Mouse (Mus musculus) adrenal gland, adult 18-20 months (tissue): ENCODE data around the gene Comp. TPM values are rescaled to one million over a fixed set of nuclear protein-coding genes. Genes with fewer than 3 reads are reported as not detected.

ENCODE experiments used
- DNase-seq, 2 experiments: peaks; one replicate each; pipeline ENCODE4 v3.0.0; 2021 to 2022; ENCODE audit warnings: low spot score in 2 of 2
- total RNA-seq, 2 experiments: library from RNA; stranded (reverse); gene quantifications; 1 replicate in 1 of 2; 2 replicates in 1 of 2; pipeline ENCODE4 v1.2.3; 2021

The Comp gene
- total RNA-seq, 2 experiments from 2014 or later, result 0.35 TPM; not detected in 1

DNA sequence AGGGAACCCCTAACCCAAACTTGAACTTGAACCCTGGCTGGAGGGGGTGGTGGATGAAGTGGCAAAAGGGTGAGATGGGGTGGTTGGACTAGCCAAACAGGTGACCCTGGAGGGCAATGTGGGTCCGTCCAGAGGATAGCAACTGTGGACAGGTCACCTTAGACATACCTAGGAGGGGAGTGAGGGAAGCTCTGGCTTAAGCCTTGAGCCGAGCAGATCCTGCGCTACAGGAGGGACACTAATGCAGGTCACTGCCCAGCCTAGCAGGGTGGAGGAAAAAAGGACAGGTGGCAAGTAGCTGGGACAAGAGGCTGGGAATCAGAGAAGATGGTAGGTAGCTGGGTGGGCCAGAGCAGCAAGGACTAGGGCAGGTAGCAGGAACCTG lies 21.4 kb upstream of the Comp start:
- no peak for DNase-seq

DNA sequence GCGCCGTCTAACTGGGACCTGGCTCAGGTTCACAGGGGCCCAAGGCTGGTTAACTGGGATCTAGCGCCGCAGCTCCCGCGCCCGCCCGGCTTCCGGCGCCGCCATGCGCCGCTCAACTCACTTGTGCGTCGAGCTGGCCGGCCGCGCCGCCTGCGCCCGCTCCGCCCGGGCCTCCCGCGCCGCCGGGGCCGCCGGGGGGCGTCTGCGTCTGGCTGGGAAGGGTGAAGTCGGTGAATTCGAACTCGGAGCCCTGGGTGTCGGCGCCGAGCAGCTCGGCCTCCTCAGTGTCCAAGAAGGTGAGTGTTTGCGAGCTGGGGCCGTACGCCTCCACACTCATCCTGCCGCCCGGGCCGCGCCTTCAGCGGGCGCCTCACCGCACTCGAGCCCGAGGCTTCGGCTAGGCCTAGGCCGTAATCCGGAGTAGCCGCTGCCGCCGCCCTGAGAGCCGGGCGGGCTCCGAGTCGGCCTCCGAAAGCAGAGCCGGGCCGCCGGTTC lies 20.7 kb upstream of the Comp start:
- DNase-seq, result peak in 1 of 2 experiments; percentile 67

DNA sequence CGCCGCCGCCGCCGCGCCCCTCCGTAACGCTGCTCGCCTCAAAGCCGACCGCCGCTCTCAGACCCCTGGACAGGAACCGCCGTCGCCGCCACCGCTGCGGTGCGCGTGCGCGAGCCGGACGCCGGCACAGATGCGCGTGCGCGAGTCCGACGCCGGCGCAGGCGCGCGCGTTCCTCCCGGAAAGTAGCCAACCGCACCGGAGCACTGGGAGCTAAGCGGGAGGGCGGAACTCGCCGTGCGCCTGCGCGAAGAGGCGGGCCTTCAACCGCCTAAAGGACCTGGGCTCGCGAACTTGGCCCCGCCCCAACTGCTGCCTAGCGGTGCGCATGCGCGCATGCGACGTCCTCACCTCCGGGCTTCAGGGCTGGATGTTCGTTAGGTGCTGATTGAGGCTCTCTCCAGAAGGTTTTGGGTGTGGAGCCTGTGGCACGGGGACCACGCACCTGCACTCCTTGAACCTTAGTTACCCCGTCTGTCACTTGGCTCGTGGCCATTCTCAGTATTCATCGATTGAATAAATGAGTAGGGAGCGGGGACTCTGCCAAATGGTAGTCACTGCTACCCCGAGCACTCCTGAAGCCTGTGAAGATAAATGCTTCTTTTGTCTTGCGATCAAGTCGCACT lies 20.1 kb upstream of the Comp start, which contains the start of gene Upf1:
TSS of gene Upf1 (minus strand) at position 85 of the 624 bp plus-strand sequence.
- peak; percentile 99 for DNase-seq

DNA sequence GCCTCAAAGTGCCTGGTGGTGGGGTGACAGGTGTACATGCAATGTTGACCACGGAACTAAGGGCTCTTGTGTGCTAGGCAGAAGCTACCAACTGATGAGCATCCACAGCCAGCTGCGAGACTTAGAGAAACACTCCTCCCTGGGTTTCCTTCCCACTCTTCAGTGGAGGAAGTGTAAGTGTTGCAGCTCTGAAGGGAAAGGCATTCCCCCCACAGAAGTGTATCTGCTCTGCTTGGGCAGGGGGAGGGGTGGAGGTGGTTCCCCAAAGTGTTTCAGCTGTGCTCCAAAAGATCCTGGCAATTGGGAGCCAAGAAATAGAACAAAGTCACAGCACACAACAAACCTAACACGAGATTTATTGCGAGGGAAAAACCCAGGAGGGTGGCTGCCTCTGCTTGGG lies 19.4 kb upstream of the Comp start:
- no peak for DNase-seq

DNA sequence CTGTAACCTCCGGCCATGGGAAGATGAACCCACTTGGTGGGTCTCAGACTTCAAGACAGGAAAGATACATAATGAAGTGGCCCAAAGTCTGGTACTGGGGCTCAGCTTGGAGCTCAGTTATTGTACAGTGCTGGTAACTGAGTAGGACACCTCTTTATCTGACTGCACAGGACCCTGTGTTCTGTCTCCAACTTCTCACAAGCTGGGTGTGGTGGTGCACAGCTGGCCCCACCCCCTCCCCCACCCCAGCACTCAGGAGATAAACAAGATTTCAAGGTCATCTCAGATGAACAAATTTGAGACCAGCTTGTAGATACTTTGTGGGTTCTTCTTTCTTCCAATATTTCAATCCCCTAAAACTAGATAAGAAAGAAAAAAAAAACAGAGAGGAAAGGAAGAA lies 17.2 kb upstream of the Comp start:
- no peak for DNase-seq

DNA sequence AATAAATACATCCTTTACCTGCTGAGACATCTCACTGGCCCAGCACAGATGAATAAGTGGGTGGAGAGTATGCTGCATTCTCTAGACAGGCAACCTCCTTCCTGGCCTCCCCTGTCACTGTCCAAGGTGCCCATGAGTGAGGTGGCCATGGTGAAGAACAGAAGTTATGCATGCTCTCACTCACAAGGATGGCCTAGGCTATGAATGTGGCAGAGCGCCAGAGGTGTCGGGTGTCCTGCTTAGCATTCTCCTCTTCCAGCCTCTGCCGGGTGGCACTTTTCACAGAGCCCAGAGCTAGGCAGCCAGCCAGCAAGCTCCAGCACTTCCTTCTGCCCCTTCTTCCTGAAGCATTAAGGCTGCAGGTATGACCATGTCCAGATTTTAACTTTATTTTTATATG lies 13.9 kb upstream of the Comp start:
- DNase-seq, result no peak

DNA sequence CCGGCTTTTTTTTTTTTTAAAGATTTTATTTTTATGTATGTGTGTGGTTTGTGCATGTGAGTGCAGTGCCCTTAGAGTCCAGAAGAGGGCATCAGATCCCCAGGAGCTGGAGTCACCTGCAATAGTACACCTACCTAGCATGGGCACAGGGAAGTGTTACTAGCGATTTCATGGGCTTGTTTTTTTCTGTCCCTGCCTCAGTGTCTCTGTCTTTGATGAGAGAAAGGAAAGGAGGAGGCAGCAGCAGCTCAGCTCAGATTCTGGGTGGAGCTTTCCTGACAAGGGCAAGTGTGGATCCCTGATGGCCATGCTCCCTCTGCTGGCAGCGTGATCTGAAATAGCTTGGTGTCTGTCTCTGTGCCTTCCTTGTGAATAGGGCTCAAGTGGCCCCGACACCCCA lies 12.6 kb upstream of the Comp start:
- DNase-seq, result no peak

DNA sequence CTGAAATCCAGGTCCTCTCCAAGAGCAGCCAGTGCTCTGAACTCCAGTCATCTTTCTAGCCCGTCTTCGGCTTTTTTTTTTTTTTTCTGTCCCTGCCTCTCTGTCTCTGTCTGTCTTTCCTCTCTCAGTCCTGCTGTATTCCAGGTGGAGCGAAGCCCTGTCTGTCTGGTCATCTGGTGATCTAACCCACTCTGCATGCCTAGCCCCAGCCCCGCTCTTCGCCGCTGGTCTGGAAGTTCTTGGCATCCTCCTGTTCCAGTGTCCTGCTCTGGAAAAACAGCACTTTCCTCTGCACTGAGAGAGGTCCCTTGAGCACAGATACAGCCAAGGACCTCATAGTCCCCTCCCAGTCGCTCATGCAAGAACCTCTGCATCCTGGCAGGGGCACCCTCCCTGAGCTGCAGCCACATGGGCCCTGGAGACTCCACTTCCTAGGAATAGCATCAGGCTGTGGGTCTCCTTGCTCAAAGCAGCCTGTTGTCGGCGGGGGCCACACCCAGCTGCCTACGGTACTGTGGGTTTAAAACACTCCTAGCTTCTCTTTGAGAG lies 11.8 kb upstream of the Comp start:
- no peak for DNase-seq

DNA sequence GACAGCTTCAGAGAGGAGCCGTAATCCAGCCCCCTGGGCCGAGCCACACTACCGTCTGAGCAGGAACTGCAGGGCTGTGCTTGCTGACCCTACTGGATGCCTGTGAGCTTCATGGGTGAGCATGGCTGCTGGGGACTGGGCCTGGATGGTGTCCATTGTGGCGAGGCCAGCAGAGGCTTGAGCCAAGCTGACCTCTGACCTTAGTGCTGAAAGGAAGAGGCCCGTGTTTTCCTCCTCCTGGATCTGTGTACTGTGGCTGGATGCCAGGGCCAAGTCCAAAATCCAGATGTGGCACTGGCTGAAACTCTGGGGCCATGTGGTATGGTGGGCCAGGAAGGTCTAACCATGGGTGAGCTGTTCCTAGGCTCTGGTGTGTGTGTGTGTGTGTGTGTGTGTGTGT lies 9.3 kb upstream of the Comp start:
- DNase-seq, result no peak

DNA sequence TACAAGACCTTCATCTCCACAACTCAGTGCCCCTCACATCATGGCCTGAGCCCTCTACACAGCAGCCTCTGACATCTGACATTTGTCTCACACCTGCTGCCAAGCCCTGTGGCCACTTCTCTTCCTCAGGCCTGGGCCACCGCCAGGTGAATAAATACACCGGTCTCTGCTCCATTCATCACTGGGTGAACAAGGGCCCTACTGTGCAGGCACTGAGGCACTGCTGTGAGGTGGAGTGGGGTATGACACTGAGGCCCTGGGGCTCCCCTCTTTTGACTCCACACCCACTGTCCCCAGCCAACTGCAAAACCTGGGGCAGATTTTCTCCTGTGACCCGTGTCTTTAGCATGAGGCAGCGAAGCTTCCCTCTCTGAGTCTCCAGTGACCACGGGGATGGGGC lies 6.8 kb upstream of the Comp start:
- DNase-seq, result no peak

DNA sequence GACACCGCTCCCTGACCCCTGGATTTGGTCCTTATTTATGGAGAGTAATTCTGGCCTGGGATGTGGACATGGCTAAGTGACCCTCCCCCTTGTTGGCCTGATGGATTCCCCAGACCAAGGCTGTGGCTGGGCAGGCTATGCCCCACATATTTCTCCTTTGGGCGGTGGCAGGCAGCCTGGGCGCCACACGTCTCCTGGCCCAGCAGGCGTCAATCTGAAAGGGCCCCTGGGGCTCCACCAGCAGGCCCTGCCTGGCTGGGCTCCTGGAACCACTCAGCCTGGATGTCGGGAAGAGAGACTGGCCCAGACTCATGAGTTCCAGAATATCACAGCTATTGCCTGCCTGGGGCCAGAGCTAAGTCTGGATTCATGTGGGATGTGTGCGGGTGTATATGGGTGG lies 2.9 kb upstream of the Comp start:
- no peak for DNase-seq

DNA sequence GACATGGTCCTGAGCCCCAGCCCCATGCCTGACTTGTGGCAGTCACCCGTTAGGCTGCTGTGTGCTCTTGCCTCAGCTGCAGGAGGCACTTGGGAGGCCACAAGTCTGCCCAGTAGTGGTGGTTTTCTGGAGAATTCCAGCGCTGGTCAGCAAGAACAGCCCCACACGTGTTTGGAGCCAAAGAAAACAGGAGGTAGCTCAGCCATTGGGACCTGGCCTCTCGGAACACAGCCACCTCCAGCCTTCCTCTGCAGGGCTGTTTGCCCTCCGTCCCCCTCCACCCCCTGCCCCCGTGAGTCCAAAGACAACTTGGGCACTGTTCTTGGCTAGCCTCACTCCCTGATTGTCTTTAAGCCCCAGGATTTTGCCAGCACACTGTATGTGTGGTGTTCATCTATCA lies 1.4 kb upstream of the Comp start:
- DNase-seq, result no peak

DNA sequence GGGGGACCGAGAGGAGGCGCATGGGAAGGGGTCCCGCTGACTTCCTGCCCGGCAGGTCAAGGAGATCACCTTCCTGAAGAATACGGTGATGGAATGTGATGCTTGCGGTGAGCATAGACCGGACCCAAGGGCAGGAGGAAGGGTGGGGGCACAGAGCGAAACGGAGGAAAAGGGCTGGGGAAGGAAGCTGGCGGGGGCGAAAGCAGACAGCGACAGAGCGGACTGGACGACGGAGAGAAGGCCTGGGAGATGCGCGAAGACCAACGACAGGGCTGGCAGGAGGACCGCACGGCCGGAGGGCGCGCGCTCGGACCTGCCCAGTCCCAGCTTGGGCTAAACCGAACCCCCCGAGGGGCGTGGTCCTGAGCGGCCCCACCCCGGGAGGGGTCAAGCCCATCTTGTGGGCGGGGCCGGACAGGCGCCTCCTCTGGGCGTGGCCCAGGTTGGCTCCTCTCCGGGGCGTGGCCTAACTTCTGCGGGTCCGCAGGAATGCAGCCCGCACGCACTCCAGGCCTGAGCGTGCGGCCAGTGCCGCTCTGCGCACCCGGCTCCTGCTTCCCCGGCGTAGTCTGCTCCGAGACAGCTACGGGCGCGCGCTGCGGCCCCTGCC lies 1.1 kb downstream of the Comp start:
- DNase-seq, result peak; percentile 68 to 69

DNA sequence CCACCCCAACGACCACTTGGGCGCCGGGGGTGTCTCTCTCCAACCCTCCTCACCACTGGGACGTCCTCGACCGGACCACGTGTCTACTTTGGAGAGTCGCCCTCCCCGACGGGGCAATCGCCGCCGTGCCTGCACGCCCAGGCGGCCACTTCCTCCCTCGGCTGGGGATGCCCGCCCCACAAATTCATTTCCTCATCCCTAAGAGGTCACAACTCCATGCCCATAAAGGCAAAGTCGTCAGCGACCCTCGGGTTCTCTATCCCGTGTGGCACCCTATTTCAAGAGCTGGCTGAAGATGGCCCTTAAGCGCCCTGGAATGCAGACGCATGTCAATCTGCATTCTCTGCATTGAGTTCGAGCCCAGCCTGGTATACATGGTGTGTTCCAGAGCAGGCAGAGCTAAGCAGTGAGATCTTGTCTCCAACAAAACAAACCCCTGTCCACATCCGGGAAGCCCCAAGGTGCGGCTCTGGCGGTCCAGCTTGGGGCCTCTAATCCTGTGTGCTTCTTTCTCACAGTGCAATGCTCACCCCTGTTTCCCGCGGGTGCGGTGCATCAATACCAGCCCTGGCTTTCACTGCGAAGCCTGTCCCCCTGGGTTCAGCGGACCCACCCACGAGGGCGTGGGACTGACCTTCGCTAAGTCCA lies 2.0 kb downstream of the Comp start:
- no peak for DNase-seq

DNA sequence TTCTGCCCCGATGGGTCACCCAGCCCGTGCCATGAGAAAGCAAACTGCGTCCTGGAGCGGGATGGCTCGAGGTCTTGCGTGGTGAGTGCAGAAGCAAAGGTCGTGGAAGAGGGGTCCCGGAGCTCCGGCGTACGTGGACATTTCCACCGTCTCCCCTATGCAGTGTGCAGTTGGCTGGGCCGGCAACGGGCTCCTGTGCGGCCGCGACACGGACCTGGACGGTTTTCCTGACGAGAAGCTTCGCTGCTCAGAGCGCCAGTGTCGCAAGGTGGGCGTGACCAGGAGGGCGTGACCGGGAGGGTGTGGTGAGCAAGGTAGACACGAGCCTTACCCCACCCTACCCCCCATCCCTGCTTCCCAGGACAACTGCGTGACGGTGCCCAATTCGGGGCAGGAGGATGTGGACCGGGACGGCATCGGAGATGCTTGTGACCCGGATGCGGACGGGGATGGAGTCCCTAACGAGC lies 3.0 kb downstream of the Comp start:
- no peak for DNase-seq

DNA sequence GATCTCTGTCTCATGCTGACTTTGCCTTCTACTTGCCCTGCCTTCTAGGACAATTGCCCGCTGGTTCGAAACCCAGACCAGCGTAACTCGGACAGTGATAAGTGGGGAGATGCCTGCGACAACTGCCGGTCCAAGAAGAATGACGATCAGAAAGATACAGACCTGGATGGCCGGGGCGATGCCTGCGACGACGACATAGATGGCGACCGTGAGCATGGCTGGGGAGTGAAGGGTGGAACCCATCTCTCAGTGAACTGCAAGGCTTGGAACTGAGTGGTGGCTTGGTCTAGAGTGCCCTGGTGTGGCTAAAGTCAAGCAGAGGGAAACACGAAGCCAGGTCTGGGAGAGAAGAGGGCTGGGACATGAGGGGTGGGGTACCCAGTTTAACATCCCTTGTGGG lies 3.7 kb downstream of the Comp start:
- DNase-seq, result no peak

DNA sequence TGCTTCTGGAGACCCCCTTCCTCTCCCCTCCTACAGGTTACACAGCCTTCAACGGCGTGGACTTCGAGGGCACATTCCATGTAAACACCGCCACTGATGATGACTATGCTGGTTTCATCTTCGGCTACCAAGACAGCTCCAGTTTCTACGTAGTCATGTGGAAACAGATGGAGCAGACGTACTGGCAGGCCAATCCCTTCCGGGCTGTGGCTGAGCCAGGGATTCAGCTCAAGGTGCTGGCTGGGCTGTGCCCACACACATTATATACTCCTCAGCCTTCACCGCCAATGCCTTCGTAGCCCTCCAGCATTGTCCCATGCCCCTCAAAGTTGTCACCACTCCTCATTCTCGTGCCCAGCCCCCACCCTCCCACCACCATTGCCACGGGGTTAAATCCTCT lies 6.7 kb downstream of the Comp start:
- DNase-seq, result no peak

DNA sequence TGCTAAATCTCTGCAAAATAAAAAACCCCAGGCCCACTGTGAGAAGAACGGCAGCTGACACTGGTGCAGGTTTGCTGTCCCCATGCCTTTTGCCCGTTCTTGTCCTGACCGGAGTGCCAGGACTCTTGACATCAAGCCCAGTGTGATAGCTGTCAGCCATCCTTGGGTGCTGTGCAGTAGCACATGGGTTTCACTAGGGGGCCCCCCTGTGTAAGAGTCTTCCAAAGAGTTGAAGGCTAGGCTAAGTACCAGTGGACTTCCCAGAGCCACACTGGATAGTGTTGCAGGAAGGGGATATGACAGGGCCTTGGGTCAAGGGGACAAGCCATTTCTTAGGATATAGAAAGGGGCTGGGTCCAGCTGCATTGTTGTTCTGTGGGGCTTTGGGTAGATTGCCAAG lies 9.9 kb downstream of the Comp start:
- peak; percentile 60 to 66 for DNase-seq

DNA sequence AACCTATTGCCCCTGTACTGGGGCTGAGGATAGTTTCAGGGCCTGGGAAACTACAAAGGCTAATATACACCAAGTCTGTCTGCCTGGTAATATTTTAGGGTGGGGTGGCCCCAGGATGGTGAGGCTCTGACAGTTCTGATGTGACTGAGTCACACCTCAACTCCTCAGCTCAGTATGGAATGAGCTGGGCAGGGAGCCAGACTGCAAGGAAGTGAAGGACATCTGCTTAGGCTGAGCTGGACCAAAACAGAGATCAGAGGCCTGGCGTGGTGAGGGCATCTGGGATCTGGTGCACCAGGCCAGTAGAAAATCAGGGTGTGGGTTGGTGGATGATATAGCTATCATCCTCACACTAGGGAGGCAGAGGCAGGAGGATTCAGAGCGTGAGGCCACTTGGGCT lies 16.3 kb downstream of the Comp start:
- no peak for DNase-seq

DNA sequence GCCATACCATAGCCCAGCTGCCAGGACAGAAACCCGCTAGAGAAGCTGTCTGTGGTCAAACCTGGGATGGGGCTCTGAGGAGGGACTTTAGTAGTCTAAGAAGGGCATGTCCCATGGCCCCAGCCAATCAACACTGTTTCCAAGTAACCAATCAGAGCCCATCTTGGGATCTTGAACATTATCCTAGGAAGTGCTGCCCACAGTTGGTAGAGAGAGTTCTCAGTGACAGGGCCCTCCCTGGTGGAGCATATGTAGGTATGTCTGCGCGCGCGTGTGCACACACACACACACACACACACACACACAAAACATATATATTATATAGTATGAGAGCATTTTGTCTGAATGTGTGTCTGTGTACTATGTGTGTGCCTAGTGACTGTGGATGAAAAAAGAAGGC lies 19.7 kb downstream of the Comp start:
- no peak for DNase-seq

DNA sequence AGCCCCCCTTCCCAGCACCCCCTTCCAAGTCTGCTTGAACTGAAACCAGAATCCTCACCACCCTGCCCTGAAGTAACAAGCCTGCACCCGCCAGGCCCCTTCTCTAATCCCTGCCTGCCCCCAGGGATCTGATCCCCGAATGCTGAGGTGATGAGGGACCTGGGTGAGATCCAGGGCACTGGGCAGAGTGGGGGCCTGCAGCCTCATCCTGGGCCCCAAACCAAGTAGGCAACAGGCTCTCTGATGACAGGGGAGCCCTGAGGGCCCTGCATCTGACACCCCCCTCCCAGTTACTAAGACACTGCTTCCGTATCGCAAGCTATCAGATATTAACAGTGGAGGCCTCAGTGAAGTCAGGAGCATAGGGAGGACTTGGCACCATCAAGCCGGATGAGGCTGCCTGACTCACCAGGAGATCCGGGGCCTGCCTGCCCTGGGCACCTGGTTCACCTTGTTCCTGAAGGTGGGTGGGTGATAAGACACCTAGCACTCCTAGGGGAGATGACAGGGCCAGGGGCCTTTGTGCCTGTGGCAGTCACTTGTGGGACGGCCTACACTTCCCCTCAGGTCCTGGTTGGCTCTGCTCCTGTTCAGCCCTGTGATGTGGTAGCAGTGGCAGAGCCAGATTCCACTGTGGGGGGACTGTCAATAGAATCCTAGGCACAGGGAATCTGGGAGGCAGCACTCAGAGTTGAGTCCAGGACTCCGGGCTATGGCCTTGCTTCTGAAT lies 21.1 kb downstream of the Comp start:
- no peak for DNase-seq

DNA sequence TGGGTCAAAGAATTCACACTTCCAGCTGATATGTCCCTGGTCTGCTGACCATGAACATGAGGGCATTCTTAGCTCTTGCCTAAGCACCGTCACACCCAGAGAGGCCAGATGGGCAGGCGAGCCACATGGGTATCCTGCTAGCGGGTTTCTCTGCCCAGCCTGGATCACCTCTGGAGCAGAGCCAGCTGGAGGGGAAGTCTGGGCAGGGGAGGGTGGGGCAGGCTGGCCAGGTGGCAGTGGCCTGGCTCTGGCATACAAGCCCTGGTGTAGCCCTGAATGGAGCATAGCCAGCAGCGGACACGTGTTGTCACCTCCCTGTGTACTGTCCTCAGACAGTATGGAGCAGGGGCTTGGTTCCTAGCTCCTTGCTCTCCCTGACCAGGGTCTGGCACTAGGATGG lies 22.3 kb downstream of the Comp start:
- no peak for DNase-seq
